Mouse (Mus musculus): ENCODE results near the gene Ccdc149. TPM values are rescaled to one million over a fixed set of nuclear protein-coding genes. Genes with fewer than 3 reads are reported as not detected.

Gene Ccdc149
- total and polyA plus RNA-seq, 3 experiments, result not detected

DNA sequence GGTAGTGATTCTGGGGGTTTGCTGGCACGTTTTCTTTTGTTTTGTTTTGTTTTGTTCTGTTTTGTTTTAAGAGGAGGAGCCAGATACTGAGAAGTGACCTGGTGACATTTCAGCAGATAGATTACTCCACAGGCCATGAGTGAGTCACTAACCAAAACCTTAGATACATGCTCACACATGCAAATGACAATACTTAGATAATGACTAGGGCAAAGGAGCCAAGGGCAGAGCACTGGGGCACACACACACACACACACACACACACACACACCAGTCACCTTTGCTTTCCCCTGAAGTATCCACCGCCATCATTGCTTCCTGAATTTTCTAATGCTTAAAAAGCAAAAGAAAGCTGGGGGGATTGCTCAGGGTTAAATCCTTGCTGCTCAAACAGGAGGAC is 54.8 kb downstream of the Ccdc149 start:
- no peak overlapping the region for H3K4me2 ChIP-seq (ENCODE audit: insufficient read depth, low read depth, poor library complexity, severe bottlenecking)
- no peaks in the 10 kb centered on the region for H3K36me3 ChIP-seq (replicated peaks in 1 of 2; ENCODE audit: control insufficient read depth in 1 of 2, insufficient read depth in 1 of 2, low read length in 1 of 2)
- dilution Hi-C loops (cut with MboI; ENCODE audit: extremely low pct_ligation_motif_present, extremely low pct_unique_long_range_greater_than_20kb, low sequenced_read_pairs) (no loop called here), in situ Hi-C loops (cut with MboI; ENCODE audit: low pct_ligation_motif_present, low pct_unique_long_range_greater_than_20kb, low sequenced_read_pairs) (no loop called here)
- no peaks in the 10 kb centered on the region for H3K79me2 ChIP-seq (replicated peaks; ENCODE audit: control insufficient read depth, extremely low read depth, insufficient read depth, poor library complexity, severe bottlenecking)
- no peak overlapping the region for H3K4me3 ChIP-seq (replicated peaks in 1 of 3; ENCODE audit: low read depth in 2 of 3, low read length in 2 of 3, poor library complexity in 1 of 3)
- H3K27me3 ChIP-seq (replicated peaks), result no peaks in the 10 kb centered on the region
- no peaks in the 10 kb centered on the region for H3K4me1 ChIP-seq (ENCODE audit: control insufficient read depth in 1 of 2, insufficient read depth in 2 of 2)
- H3K9me3 ChIP-seq (replicated peaks; ENCODE audit: low read length), result peaks cover 4% of the 10 kb centered on the region
- H3K9ac ChIP-seq (ENCODE audit: insufficient read depth, low read depth), result no peak overlapping the region
- no peak overlapping the region for H3K27ac ChIP-seq (ENCODE audit: insufficient read depth, low read depth)
- TF ChIP-seq MAFK (IDR thresholded peaks at IDR 0.05; ENCODE audit: insufficient replicate concordance, low read length), result no peak
- TF ChIP-seq USF2 (conservative IDR thresholded peaks at IDR 0.05; ENCODE audit: low read depth, low read length), result no peak
- TF ChIP-seq IRF4 (IDR thresholded peaks at IDR 0.05; ENCODE audit: low read depth, low read length), result no peak
- DNase-seq (ENCODE audit: extremely low read depth), result no peak

DNA sequence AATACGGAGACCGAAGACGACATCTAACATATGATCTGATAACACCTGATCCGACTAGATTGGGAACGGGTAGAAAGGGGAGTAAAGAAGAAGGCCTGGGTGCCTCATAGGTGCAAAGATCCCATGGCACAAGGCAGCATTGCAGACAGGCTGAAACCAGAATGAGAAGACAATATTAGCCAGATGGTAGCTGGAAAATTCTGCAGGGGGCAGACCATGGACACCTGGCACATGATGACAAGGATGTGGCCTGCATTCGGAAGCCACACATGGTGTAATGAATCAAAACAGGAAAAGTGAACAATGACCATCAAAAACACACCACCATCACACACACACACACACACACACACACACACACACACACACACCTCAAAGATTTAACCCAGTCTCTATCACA is 55.4 kb downstream of the Ccdc149 start:
- dilution Hi-C loops (cut with MboI; ENCODE audit: extremely low pct_ligation_motif_present, extremely low pct_unique_long_range_greater_than_20kb, low sequenced_read_pairs) (no loop called here), in situ Hi-C loops (cut with MboI; ENCODE audit: low pct_ligation_motif_present, low pct_unique_long_range_greater_than_20kb, low sequenced_read_pairs) (no loop called here)
- DNase-seq (ENCODE audit: extremely low read depth), result no peak

DNA sequence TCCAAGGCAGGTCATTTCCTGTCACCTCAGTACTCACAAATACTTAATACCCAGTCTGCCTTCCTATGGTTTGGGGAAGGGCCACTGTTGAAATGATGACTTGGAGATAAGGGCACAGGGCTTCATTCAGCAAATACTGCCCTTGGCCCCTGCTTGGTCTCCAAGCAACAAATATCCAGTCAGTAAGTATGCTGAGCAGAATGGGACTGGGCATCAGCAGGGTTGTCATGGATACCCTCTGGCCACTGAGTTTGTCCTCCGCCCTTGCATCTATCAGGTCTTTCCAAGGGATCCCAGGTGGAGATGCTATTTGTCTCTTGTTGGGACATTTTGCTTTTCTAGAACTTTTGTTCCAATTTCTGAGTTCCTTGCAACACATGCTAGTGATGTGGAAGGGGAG is 56.1 kb downstream of the Ccdc149 start:
- Histone ChIP-seq H3K36me3 (replicated peaks in 1 of 2; ENCODE audit: control insufficient read depth in 1 of 2, insufficient read depth in 1 of 2, low read length in 1 of 2) (no peaks in the 10 kb centered on the region), H3K27ac (ENCODE audit: insufficient read depth, low read depth) (no peak overlapping the region), H3K4me1 (ENCODE audit: control insufficient read depth in 1 of 2, insufficient read depth in 2 of 2) (no peaks in the 10 kb centered on the region), H3K4me3 (replicated peaks in 1 of 3; ENCODE audit: low read depth in 2 of 3, low read length in 2 of 3, poor library complexity in 1 of 3) (no peak overlapping the region), H3K9me3 (replicated peaks; ENCODE audit: low read length) (peaks cover 4% of the 10 kb centered on the region), H3K9ac (ENCODE audit: insufficient read depth, low read depth) (no peak overlapping the region), H3K27me3 (replicated peaks) (no peaks in the 10 kb centered on the region), H3K79me2 (replicated peaks; ENCODE audit: control insufficient read depth, extremely low read depth, insufficient read depth, poor library complexity, severe bottlenecking) (no peaks in the 10 kb centered on the region), H3K4me2 (ENCODE audit: insufficient read depth, low read depth, poor library complexity, severe bottlenecking) (no peak overlapping the region)
- in situ Hi-C loops (cut with MboI; ENCODE audit: low pct_ligation_motif_present, low pct_unique_long_range_greater_than_20kb, low sequenced_read_pairs), result no loop called here
- no peak for DNase-seq (ENCODE audit: extremely low read depth)
- dilution Hi-C loops (cut with MboI; ENCODE audit: extremely low pct_ligation_motif_present, extremely low pct_unique_long_range_greater_than_20kb, low sequenced_read_pairs), result no loop called here
- TF ChIP-seq USF1 (IDR thresholded peaks at IDR 0.05; ENCODE audit: low read depth, low read length) (no peak), TCF12 (IDR thresholded peaks at IDR 0.05; ENCODE audit: low read depth, low read length) (no peak), ZNF384 (IDR thresholded peaks at IDR 0.05; ENCODE audit: low read depth, low read length) (no peak), RAD21 (IDR thresholded peaks at IDR 0.05; ENCODE audit: low read depth, low read length) (no peak), E2F4 (IDR thresholded peaks at IDR 0.05; ENCODE audit: insufficient replicate concordance, low read depth, low read length) (no peak), MYC (IDR thresholded peaks at IDR 0.05; ENCODE audit: low read depth, low read length) (no peak), USF2 (conservative IDR thresholded peaks at IDR 0.05; ENCODE audit: low read depth, low read length) (no peak), MXI1 (IDR thresholded peaks at IDR 0.05; ENCODE audit: low read depth, low read length) (no peak), UBTF (IDR thresholded peaks at IDR 0.05; ENCODE audit: low read depth, low read length) (no peak), JUN (IDR thresholded peaks at IDR 0.05; ENCODE audit: insufficient read depth, low read depth, low read length) (no peak), POLR2A (IDR thresholded peaks at IDR 0.05; ENCODE audit: low read depth, low read length) (no peak), GABPA (IDR thresholded peaks at IDR 0.05; ENCODE audit: insufficient replicate concordance, low read depth, low read length) (no peak), IRF4 (IDR thresholded peaks at IDR 0.05; ENCODE audit: low read depth, low read length) (no peak), MAZ (IDR thresholded peaks at IDR 0.05; ENCODE audit: low read depth, low read length) (no peak), ZMIZ1 (IDR thresholded peaks at IDR 0.05; ENCODE audit: low read depth, low read length) (no peak), ZKSCAN1 (IDR thresholded peaks at IDR 0.05; ENCODE audit: borderline replicate concordance, low read depth, low read length) (no peak), RCOR1 (conservative IDR thresholded peaks at IDR 0.05; ENCODE audit: low read depth, low read length) (no peak)

More for the DNA sequence above, 55.4 kb downstream of the Ccdc149 start:
- H3K4me1 ChIP-seq (ENCODE audit: control insufficient read depth in 1 of 2, insufficient read depth in 2 of 2), result no peaks in the 10 kb centered on the region
- no peak overlapping the region for H3K27ac ChIP-seq (ENCODE audit: insufficient read depth, low read depth)
- no peaks in the 10 kb centered on the region for H3K79me2 ChIP-seq (replicated peaks; ENCODE audit: control insufficient read depth, extremely low read depth, insufficient read depth, poor library complexity, severe bottlenecking)
- H3K36me3 ChIP-seq (replicated peaks in 1 of 2; ENCODE audit: control insufficient read depth in 1 of 2, insufficient read depth in 1 of 2, low read length in 1 of 2), result no peaks in the 10 kb centered on the region
- peaks cover 4% of the 10 kb centered on the region for H3K9me3 ChIP-seq (replicated peaks; ENCODE audit: low read length)
- no peak overlapping the region for H3K4me3 ChIP-seq (replicated peaks in 1 of 3; ENCODE audit: low read depth in 2 of 3, low read length in 2 of 3, poor library complexity in 1 of 3)
- TF ChIP-seq POLR2AphosphoS2 (IDR thresholded peaks at IDR 0.05; ENCODE audit: low read depth, low read length) (no peak), KAT2A (IDR thresholded peaks at IDR 0.05; ENCODE audit: insufficient replicate concordance, low read length) (no peak), NRF1 (IDR thresholded peaks at IDR 0.05; ENCODE audit: low read depth, low read length) (no peak), MEF2A (IDR thresholded peaks at IDR 0.05; ENCODE audit: borderline replicate concordance, low read depth, low read length) (no peak), MYC (IDR thresholded peaks at IDR 0.05; ENCODE audit: low read depth, low read length) (no peak), HCFC1 (IDR thresholded peaks at IDR 0.05; ENCODE audit: low read depth, low read length) (no peak), SIN3A (IDR thresholded peaks at IDR 0.05; ENCODE audit: low read length) (no peak), USF2 (conservative IDR thresholded peaks at IDR 0.05; ENCODE audit: low read depth, low read length) (no peak), USF1 (IDR thresholded peaks at IDR 0.05; ENCODE audit: low read depth, low read length) (no peak), EP300 (IDR thresholded peaks at IDR 0.05; ENCODE audit: low read length) (no peak), MAX (IDR thresholded peaks at IDR 0.05; ENCODE audit: low read length) (no peak), MAZ (IDR thresholded peaks at IDR 0.05; ENCODE audit: low read depth, low read length) (no peak), NELFE (IDR thresholded peaks at IDR 0.05; ENCODE audit: low read depth, low read length) (no peak), BHLHE40 (IDR thresholded peaks at IDR 0.05; ENCODE audit: low read depth, low read length) (no peak), POLR2A (IDR thresholded peaks at IDR 0.05; ENCODE audit: low read depth, low read length) (no peak), PAX5 (IDR thresholded peaks at IDR 0.05; ENCODE audit: low read length) (no peak), RAD21 (IDR thresholded peaks at IDR 0.05; ENCODE audit: low read depth, low read length) (no peak), UBTF (IDR thresholded peaks at IDR 0.05; ENCODE audit: low read depth, low read length) (no peak), JUND (conservative IDR thresholded peaks at IDR 0.05; ENCODE audit: low read depth, low read length) (no peak), ZMIZ1 (IDR thresholded peaks at IDR 0.05; ENCODE audit: low read depth, low read length) (no peak)
- no peak overlapping the region for H3K9ac ChIP-seq (ENCODE audit: insufficient read depth, low read depth)
- H3K4me2 ChIP-seq (ENCODE audit: insufficient read depth, low read depth, poor library complexity, severe bottlenecking), result no peak overlapping the region
- no peaks in the 10 kb centered on the region for H3K27me3 ChIP-seq (replicated peaks)
